Mouse (Mus musculus) kidney, postnatal 0 days (tissue): ENCODE results near the gene Zdhhc9. TPM values are rescaled to one million over a fixed set of nuclear protein-coding genes. Genes with fewer than 3 reads are reported as not detected.
A peak's percentile ranks its signal among the peaks of the same experiment; 100 is the strongest.

Source experiments
- ATAC-seq: fragments of 200-750 bp; cut with Nextera tagmentation; replicated peaks from 2 replicates; pipeline ENCODE4 v1.8.0; 2017; ENCODE audit warnings: low read depth, moderate number of reproducible peaks, moderate TSS enrichment, moderate library complexity; ENCODE audit not compliant: low FRiP score
- DNase-seq: peaks from one replicate; pipeline ENCODE4 v3.0.0-alpha.2; 2016; ENCODE audit warnings: low spot score
- H3K27ac ChIP-seq: fragments of 300-500 bp; sonication (generic); 2 replicates; pipeline ENCODE4 v1.5.1; 2014; ENCODE audit warnings: mild to moderate bottlenecking
- H3K27me3 ChIP-seq: fragments of 300-500 bp; sonication (generic); 2 replicates; pipeline ENCODE4 v1.6.1; 2014; ENCODE audit warnings: low read length, mixed read lengths; ENCODE audit not compliant: insufficient read depth
- H3K36me3 ChIP-seq: fragments of 300-500 bp; sonication (generic); 2 replicates; pipeline ENCODE4 v1.6.1; 2014; ENCODE audit warnings: low read length, mixed read lengths; ENCODE audit not compliant: insufficient read depth
- H3K4me1 ChIP-seq: fragments of 300-500 bp; sonication (generic); replicated peaks from 2 replicates; pipeline ENCODE4 v1.6.1; 2014; ENCODE audit warnings: antibody characterized with exemption, low read length, mixed read lengths; ENCODE audit not compliant: insufficient read depth
- H3K4me2 ChIP-seq: fragments of 300-500 bp; sonication (generic); 2 replicates; pipeline ENCODE4 v1.6.1; 2014; ENCODE audit warnings: mild to moderate bottlenecking, low read length, moderate library complexity, mixed read lengths
- H3K4me3 ChIP-seq: fragments of 300-500 bp; sonication (generic); replicated peaks from 2 replicates; pipeline ENCODE4 v1.5.1; 2014; ENCODE audit warnings: low read depth, low read length
- H3K9ac ChIP-seq: fragments of 300-500 bp; sonication (generic); 2 replicates; pipeline ENCODE4 v1.6.1; 2014; ENCODE audit warnings: low read depth, low read length
- H3K9me3 ChIP-seq: fragments of 300-500 bp; sonication (generic); replicated peaks from 2 replicates; pipeline ENCODE4 v1.6.1; 2016; ENCODE audit warnings: low read length, inconsistent platforms, mixed read lengths
- CTCF ChIP-seq: IDR thresholded peaks from 2 replicates; pipeline ENCODE4 v1.5.1; 2016; ENCODE audit warnings: antibody characterized with exemption, low read depth, mild to moderate bottlenecking, moderate library complexity
- WGBS: fragments of 180-500 bp; shearing (Covaris S2); extraction: QIAGEN DNeasy Blood & Tissue Kit; methylation state at CpG from one replicate; pipeline ENCODE4 v1.1.7; 2014; 5-methylcytosine and 5-hydroxymethylcytosine counted together
- polyA plus RNA-seq: library from polyadenylated mRNA; unstranded; fragments of >200 nt; fragmentation: Nextera tagmentation; extraction: Ambion mirVana; gene quantifications from 2 replicates; pipeline ENCODE4 v1.2.1, GENCODE M21; 2015

Zdhhc9 gene
- polyA plus RNA-seq, 1 experiment from 2014 or later: 3.8 TPM

GRCm38 (mm10) chrX:48202436-48202835 is 6.2 kb downstream of the Zdhhc9 start:
- no peak overlapping the region for H3K4me2 ChIP-seq
- no peak for DNase-seq
- no peak overlapping the region for H3K4me3 ChIP-seq
- 90% methylated on average over 7 of the region's 7 CpGs for WGBS
- no peak overlapping the region for H3K27ac ChIP-seq
- H3K4me1 ChIP-seq: no peaks in the 10 kb centered on the region
- no peaks in the 10 kb centered on the region for H3K27me3 ChIP-seq
- H3K9ac ChIP-seq: no peak overlapping the region
- ATAC-seq: no peak
- H3K9me3 ChIP-seq: no peaks in the 10 kb centered on the region
- TF ChIP-seq CTCF: no peak
- no peaks in the 10 kb centered on the region for H3K36me3 ChIP-seq

- no peak overlapping the region for H3K9ac ChIP-seq
- no peaks in the 10 kb centered on the region for H3K36me3 ChIP-seq
- no peak for TF ChIP-seq CTCF
- H3K4me1 ChIP-seq: no peaks in the 10 kb centered on the region
- H3K27me3 ChIP-seq: no peaks in the 10 kb centered on the region
- H3K4me3 ChIP-seq: no peak overlapping the region
- DNase-seq (no peak), ATAC-seq (no peak)
- no peak overlapping the region for H3K27ac ChIP-seq
- 87% methylated on average over 7 of the region's 7 CpGs for WGBS
- H3K4me2 ChIP-seq: no peak overlapping the region
- H3K9me3 ChIP-seq: no peaks in the 10 kb centered on the region
Measured at GRCm38 (mm10) chrX:48201973-48202372, 6.7 kb downstream of the Zdhhc9 start.

GRCm38 (mm10) chrX:48200699-48201098 is 8.0 kb downstream of the Zdhhc9 start:
- no peak for DNase-seq
- no peaks in the 10 kb centered on the region for H3K36me3 ChIP-seq

GRCm38 (mm10) chrX:48199026-48199425 is 9.7 kb downstream of the Zdhhc9 start:
- TF ChIP-seq CTCF: no peak
- DNase-seq: no peak
- Histone ChIP-seq H3K9me3 (no peaks in the 10 kb centered on the region), H3K4me1 (no peaks in the 10 kb centered on the region), H3K27me3 (no peaks in the 10 kb centered on the region), H3K9ac (no peak overlapping the region), H3K36me3 (no peaks in the 10 kb centered on the region), H3K4me3 (no peak overlapping the region), H3K27ac (no peak overlapping the region), H3K4me2 (no peak overlapping the region)
- WGBS: 87% methylated on average over 2 of the region's 2 CpGs
- no peak for ATAC-seq

More at GRCm38 (mm10) chrX:48200699-48201098, 8.0 kb downstream of the Zdhhc9 start:
- no peak overlapping the region for H3K4me2 ChIP-seq
- TF ChIP-seq CTCF: no peak
- H3K4me3 ChIP-seq: no peak overlapping the region
- H3K4me1 ChIP-seq: no peaks in the 10 kb centered on the region
- no peaks in the 10 kb centered on the region for H3K9me3 ChIP-seq
- 85% methylated on average over 3 of the region's 3 CpGs for WGBS
- no peaks in the 10 kb centered on the region for H3K27me3 ChIP-seq
- no peak for ATAC-seq
- H3K9ac ChIP-seq: no peak overlapping the region
- H3K27ac ChIP-seq: no peak overlapping the region

- no peaks in the 10 kb centered on the region for H3K9me3 ChIP-seq
- H3K4me2 ChIP-seq: no peak overlapping the region
- H3K4me3 ChIP-seq: no peak overlapping the region
- 89% methylated on average over 3 of the region's 3 CpGs for WGBS
- H3K27me3 ChIP-seq: no peaks in the 10 kb centered on the region
- ATAC-seq (no peak), DNase-seq (no peak)
- H3K9ac ChIP-seq: no peak overlapping the region
- H3K36me3 ChIP-seq: no peaks in the 10 kb centered on the region
- H3K27ac ChIP-seq: no peak overlapping the region
- no peak for TF ChIP-seq CTCF
- H3K4me1 ChIP-seq: no peaks in the 10 kb centered on the region
Measured at GRCm38 (mm10) chrX:48197856-48198255, 10.8 kb downstream of the Zdhhc9 start.

GRCm38 (mm10) chrX:48193235-48194152 is 15.2 kb downstream of the Zdhhc9 start:
- Histone ChIP-seq H3K9me3 (no peaks in the 10 kb centered on the region), H3K9ac (no peak overlapping the region), H3K4me2 (no peak overlapping the region), H3K4me3 (no peak overlapping the region), H3K36me3 (no peaks in the 10 kb centered on the region), H3K27me3 (no peaks in the 10 kb centered on the region), H3K4me1 (no peaks in the 10 kb centered on the region), H3K27ac (no peak overlapping the region)
- ATAC-seq: peak; percentile 80; the same call in 1 of the 2 replicates
- WGBS: 66% methylated on average over 14 of the region's 14 CpGs
- peak; percentile 53 for DNase-seq
- no peak for TF ChIP-seq CTCF
